In the genomic region with DNA sequence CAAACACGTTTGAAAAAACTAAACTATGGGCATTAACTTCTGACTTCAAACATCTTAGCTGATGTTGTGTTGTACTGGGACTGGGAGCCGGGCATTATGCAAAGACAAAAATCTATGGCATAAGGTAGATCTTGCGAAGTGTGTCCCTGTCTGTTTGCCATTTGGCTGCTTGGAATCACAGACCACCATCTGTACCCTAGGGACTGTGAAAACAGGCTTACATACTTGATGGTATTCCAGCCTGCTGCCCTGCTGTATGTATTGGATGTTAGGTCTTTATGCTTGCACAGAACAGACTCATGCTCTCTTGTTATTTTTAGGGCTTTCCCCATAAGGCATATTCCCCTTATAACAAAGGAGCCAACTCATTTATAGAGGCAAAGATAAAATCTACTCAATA, we compare ENCODE assay signal across 14 mouse cellular contexts.
"Had no signal": no experiment of that assay in that cellular context is flagged by ENCODE, and none has a peak within 500 bp of the region (broad histone marks: within the 10 kb centered on the region; RNA-seq: fewer than 3 reads in every experiment).

No protein-coding gene starts in this region.

- DNase-seq: kidney, adult 11 months; kidney, adult 8-10 months; kidney, postnatal 10 days; kidney, postnatal 36 days; liver; lung, adult 18-20 months; lung, postnatal 10 days; lung, postnatal 36 days; midbrain, embryonic 14.5 days; right cerebral cortex, adult 18-20 months; thymus, adult 18-20 months; thymus, postnatal 36 days had no signal

- ATAC-seq: intestine, embryonic 15.5 days; liver, embryonic 12.5 days had no signal
